Mouse (Mus musculus) MEL (cell line): ENCODE results near the gene Slc45a1.

Experiments
- JUND ChIP-seq: IDR thresholded peaks from 2 replicates; pipeline ENCODE4 v1.6.1; 2011; ENCODE audit warnings: low read depth, mild to moderate bottlenecking, improper control_type of control experiment, low read length
- RAD21 ChIP-seq: IDR thresholded peaks from 2 replicates; pipeline ENCODE4 v1.6.1; 2011; ENCODE audit warnings: mild to moderate bottlenecking, low read depth, low read length, improper control_type of control experiment

GRCm38 (mm10) chr4:150675274-150675673 is 23.3 kb upstream of the Slc45a1 start:
- TF ChIP-seq RAD21 (no peak), JUND (no peak)
